Mouse (Mus musculus) thymus, adult 2 months (tissue): ENCODE data around the gene Cldn15.

ENCODE experiments used
- CTCF ChIP-seq: fragments of 200-500 bp; IDR thresholded peaks from 2 replicates; pipeline ENCODE4 v1.5.1; 2012; ENCODE audit warnings: mild to moderate bottlenecking, control low read depth, low read length, moderate library complexity, borderline replicate concordance; ENCODE audit not compliant: control insufficient read depth, poor library complexity, insufficient read depth; ENCODE audit errors: extremely low read depth
- POLR2A ChIP-seq: fragments of 200-500 bp; IDR thresholded peaks from 2 replicates; pipeline ENCODE4 v1.6.1; 2012; ENCODE audit warnings: mild to moderate bottlenecking, low read length, control low read depth, moderate library complexity; ENCODE audit not compliant: control insufficient read depth, poor library complexity, insufficient read depth; ENCODE audit errors: extremely low read depth

DNA sequence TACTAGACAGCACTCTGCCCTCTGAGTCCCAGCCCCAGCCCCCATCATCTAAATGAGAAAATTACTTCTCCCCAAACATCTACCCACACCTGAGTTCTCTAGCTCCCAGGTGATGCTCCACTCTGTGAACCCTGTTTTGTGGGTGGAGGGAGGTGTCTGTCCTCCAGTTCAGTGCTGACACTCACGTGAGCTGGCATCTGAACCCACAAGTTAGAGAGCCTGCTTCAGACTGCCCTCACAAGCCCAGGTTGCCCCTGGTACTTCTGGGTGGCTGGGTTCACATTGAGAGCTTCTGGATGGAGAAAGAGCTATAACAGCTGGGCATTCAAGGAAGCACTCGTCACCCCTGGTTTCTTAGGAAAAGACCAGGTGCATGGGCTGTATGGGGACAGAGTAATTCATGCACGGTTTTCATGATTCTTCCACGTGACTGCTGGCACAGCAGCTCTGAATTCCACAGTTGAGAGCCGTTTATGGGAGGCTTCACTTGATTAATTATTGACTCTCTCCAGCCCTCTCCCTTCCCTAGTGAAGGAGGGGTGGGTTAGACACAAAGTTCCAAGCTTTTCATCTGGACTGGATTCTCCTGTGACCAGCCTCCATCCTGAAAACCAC lies 7.3 kb upstream of the Cldn15 start:
- no peak for TF ChIP-seq CTCF
- no peak for TF ChIP-seq POLR2A
